Mouse (Mus musculus) layer of hippocampus, adult 2 months (tissue): ENCODE data around the gene Arpc2. TPM values are rescaled to one million over a fixed set of nuclear protein-coding genes. Genes with fewer than 3 reads are reported as not detected.

Experiments
- DNase-seq, 2 experiments: peaks; one replicate each; pipeline ENCODE4 v3.0.0; 2022; ENCODE audit warnings: low spot score in 2 of 2
- H3K27ac ChIP-seq: fragments of 200-600 bp; 2 replicates; pipeline ENCODE4 v1.8.1; 2022
- H3K4me3 ChIP-seq: fragments of 200-600 bp; 2 replicates; pipeline ENCODE4 v1.8.1; 2022; ENCODE audit warnings: mild to moderate bottlenecking
- CTCF ChIP-seq: fragments of 200-600 bp; conservative IDR thresholded peaks from 2 replicates; pipeline ENCODE4 v1.8.1; 2022; ENCODE audit warnings: antibody characterized with exemption, mild to moderate bottlenecking, moderate library complexity
- long read RNA-seq, 2 experiments: library from polyadenylated mRNA; stranded (forward); transcript quantifications; one replicate each; pipeline ENCODE4 v2.0.0; 2021; ENCODE audit warnings: borderline mapping rate in 2 of 2
- total RNA-seq, 2 experiments: library from RNA; stranded (reverse); gene quantifications; 2 replicates each; pipeline ENCODE4 v1.2.3; 2021

Arpc2 gene
- 100 to 1,000 TPM; 393 to 396 TPM for total RNA-seq
- long read RNA-seq, experiment 1, transcript Arpc2-203 (11 exons, 1,439 nt) = minor isoform, 44 of 351 reads
- long read RNA-seq, experiment 1, transcript Arpc2-201 (10 exons, 1,404 nt) = major isoform, 278 of 351 reads
- long read RNA-seq, experiment 1, partial matches to known transcripts = 15 of 351 reads
- long read RNA-seq, experiment 1, other reads (novel, unspliced or antisense) = 13 of 351 reads
- long read RNA-seq, experiment 2, transcript Arpc2-203 (11 exons, 1,439 nt) = minor isoform, 66 of 563 reads
- long read RNA-seq, experiment 2, transcript Arpc2-201 (10 exons, 1,404 nt) = major isoform, 470 of 563 reads
- long read RNA-seq, experiment 2, partial matches to known transcripts = 15 of 563 reads
- long read RNA-seq, experiment 2, other reads (novel, unspliced or antisense) = 11 of 563 reads

GRCm38 (mm10) chr1:74235938-74236589 lies at the start of gene Arpc2:
Gene Arpc2, plus strand, starts transcription at chr1:74236084.
- no peak for TF ChIP-seq CTCF
- H3K4me3 ChIP-seq = peak within 1 kb of the TSS; percentile 85

DNA sequence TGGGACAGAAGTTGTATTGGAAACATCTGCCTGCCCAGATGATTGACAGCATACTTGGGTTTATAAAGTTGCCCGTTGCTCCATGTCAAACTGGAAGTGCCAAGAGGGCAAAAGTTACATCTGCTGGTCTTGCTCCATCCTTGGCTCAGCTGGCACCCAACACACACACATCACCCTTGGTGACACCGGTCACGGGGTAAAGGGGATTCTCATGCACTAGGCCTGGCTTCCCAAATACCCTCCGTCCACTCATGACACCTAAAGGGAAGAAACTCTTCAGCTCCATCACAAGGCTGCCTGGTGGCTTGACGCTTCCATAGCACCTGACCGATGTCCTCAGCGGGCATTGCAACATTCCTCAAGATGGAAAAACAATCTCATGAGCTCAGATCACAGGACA lies 45.4 kb upstream of the Arpc2 start:
- no peak for DNase-seq
- no peak overlapping the region for H3K4me3 ChIP-seq
- TF ChIP-seq CTCF = no peak

More at GRCm38 (mm10) chr1:74235938-74236589, at the start of gene Arpc2:
- DNase-seq = peak; percentile 97 to 98
- peak within 1 kb of the TSS; percentile 98 for H3K27ac ChIP-seq

DNA sequence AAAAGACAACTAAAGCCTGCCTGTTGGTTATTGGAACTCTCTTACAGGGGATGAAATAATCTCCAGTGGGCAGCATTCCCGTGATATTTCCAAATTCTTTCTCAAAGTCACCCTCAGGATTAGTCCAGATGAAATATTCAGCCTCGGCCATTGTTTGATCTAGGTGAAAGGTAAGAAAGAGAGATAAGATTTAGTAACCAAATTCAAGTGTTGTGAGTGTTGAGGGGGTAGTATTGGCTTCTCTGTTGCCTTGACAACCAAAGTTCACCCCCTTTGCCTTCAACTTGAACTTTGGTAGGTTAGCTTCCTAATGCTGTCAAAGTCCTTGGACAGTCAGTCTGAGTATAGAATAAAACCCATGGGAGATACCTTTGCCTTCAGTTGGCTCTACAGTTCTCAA lies 43.2 kb upstream of the Arpc2 start:
- Histone ChIP-seq H3K4me3 (no peak overlapping the region), H3K27ac (no peak overlapping the region)
- no peak for TF ChIP-seq CTCF
- DNase-seq = no peak

More for the DNA sequence above, 45.4 kb upstream of the Arpc2 start:
- no peak overlapping the region for H3K27ac ChIP-seq

DNA sequence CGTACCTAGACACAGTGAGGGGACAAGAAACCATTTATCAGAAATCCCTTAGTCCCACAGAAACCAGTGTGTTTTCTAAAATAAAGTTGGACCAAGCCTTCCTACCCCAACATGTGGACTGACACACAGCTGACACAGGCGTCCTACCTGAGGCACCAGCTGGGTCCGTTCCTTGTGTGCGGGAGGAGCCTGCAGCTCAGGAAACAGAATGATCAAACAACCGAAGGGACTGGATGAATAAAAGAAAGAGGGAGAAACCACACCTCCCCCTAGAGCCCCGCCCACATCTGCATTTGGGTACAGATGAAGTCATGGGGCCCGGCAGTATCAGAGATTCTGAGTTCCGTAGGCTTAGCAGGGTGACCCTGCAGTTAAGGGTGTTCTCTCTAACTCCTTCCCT lies 41.4 kb upstream of the Arpc2 start, which contains the start of gene Cxcr1:
TSS of gene Cxcr1 (minus strand) at position 187 of the 400 bp plus-strand sequence.
- Histone ChIP-seq H3K4me3 (no peak within 1 kb of the TSS), H3K27ac (no peak within 1 kb of the TSS)
- no peak for TF ChIP-seq CTCF
- no peak for DNase-seq

DNA sequence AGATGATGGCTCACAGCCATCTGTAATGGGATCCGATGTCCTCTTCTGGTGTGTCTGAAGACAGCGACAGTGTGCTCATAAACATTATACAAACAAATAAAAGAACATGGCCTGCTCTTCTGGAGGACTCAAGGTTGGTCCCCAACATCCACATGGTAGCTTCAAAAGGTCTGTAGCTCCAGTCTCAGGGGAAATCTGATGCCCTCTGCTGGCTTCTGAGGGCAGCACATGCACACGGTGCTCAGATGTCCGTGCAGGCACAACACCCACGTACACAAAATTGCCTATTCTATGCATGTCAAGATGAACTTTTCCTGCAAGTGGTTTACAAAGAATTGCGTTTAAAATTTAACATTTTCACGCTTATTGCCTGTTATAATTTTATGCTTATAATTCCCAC lies 39.9 kb upstream of the Arpc2 start:
- peak; percentile 75 for TF ChIP-seq CTCF
- Histone ChIP-seq H3K4me3 (no peak overlapping the region), H3K27ac (peak overlapping the region; percentile 96; the same call in 1 of the 2 replicates)
- no peak for DNase-seq

DNA sequence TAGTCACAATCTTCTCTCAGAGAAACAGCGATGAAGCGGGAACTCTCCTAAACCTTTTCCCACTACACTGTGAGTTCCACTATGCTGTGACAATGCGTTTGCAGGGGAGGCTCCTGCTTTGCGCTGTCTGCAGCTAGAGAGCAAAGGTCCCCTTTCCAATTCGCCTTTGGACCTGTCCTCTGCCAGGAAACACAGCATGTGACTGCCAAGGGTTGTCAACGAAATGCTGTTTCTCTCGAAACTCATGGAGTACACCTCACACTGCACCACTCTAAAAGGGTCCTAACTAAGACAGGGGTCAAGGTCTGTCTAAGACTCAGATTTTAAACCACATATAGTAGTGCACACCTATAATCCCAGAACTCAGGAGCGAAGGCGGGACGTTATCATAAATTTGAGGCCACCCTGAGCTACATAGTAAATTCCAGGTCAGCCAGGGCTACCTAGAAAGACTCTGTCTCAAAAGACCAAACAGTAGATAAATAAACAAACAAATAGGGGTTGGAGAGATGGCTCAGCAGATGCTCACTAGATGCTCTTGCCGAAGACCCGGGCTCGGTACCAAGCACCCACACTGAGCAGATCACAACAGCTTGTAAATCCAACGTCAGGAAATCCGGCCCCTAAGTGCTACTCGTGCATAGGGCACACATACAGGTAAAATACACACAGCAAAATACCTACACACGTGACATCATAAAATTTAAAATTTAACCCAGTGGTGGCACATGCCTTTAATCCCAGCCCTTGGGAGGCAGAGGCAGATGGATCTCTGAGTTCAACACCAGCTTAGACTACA lies 39.1 kb upstream of the Arpc2 start:
- Histone ChIP-seq H3K27ac (peak overlapping the region; percentile 96), H3K4me3 (no peak overlapping the region)
- no peak for TF ChIP-seq CTCF
- no peak for DNase-seq

- peak; percentile 74 to 88 for DNase-seq
- Histone ChIP-seq H3K27ac (peak overlapping the region; percentile 96), H3K4me3 (no peak overlapping the region)
- no peak for TF ChIP-seq CTCF
These were observed 38.0 kb upstream of the Arpc2 start for GRCm38 (mm10) chr1:74197726-74198470.

GRCm38 (mm10) chr1:74199046-74199445 lies 36.8 kb upstream of the Arpc2 start:
- DNase-seq = no peak
- no peak for TF ChIP-seq CTCF
- H3K27ac ChIP-seq = peak overlapping the region; percentile 61
- no peak overlapping the region for H3K4me3 ChIP-seq

DNA sequence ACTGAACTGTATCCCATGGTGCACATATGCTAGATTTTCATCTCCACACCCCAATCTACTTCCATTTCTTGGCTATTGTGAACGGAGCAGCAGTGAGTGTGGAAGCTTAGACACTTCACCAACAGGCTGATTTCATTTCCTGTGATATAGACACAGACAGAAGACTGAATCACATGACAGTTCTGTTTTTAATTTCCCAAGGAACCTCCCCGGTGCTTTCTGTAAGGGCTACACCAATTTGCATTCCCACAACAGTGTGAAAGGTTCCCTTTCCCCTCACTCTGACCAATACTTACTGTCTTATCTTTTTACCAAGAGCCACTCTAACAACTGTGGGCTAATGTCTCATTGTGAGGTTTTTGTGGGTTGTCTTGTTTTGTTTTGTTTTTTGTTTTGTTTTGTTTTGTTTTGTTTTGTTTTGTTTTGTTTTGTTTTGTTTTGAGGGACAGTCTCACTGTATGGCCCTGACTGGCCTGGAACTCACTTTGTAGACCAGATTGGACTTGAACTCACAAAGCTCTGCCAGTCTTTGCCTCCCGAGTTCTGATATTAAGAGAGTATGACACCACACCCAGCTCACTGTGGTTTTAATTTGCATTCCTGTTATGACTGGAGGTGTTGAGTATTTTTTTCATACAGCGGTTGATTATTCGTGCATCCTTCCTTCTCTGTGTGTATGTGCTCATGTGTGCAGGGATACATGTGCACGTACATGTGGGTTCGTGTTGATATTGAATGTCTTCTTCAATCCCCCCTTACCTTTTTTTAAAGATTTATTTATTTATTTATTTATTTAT lies 34.6 kb upstream of the Arpc2 start:
- Histone ChIP-seq H3K27ac (no peak overlapping the region), H3K4me3 (no peak overlapping the region)
- DNase-seq = no peak
- TF ChIP-seq CTCF = no peak

DNA sequence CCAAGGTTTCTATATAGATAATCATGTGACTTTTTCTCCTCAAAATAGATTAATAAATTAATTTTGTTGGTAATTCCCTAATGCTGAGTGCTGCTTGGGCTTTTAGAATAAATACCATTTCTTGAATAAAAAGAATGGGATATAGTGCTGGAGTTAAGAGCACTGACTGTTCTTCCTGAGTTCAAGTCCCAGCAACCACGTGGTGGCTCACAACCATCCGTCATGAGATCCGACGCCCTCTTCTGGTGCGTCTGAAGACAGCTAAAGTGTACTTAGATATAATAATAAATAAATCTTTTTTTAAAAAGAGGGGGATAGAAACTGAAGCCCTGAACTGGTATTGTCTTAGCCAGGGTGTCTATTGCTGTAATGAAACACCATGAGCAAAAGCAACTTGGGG lies 32.4 kb upstream of the Arpc2 start:
- DNase-seq = no peak
- peak; percentile 18; the same call in 1 of the 2 replicates for TF ChIP-seq CTCF
- Histone ChIP-seq H3K4me3 (no peak overlapping the region), H3K27ac (no peak overlapping the region)

GRCm38 (mm10) chr1:74205881-74206280 lies 30.0 kb upstream of the Arpc2 start:
- peak; percentile 92 for TF ChIP-seq CTCF
- DNase-seq = no peak
- Histone ChIP-seq H3K27ac (no peak overlapping the region; the same call in 1 of the 2 replicates), H3K4me3 (no peak overlapping the region)
